ENCODE assay signal across 15 mouse cellular contexts in genomic region chr13:12200372-12200771, GRCm38 (mm10). TPM values are rescaled to one million over a fixed set of nuclear protein-coding genes. Genes with fewer than 3 reads are reported as not detected.
DNase-seq lines count a peak whose midpoint lies in the region; ATAC-seq and TF ChIP-seq lines count a peak whose summit lies in the region.
"Had no signal": no experiment of that assay in that cellular context is flagged by ENCODE, and none has a peak within 500 bp of the region (broad histone marks: within the 10 kb centered on the region; RNA-seq: fewer than 3 reads in every experiment).

No protein-coding gene starts in this region.

- H3K4me2 ChIP-seq in kidney, embryonic 16.5 days (replicated peaks; ENCODE audit: low read depth, low read length) = no peak overlapping the region
- H3K4me2 ChIP-seq in hindbrain, embryonic 14.5 days (replicated peaks) = no peak overlapping the region

- H3K9ac ChIP-seq in kidney, embryonic 16.5 days (replicated peaks; ENCODE audit: low read length) = no peak overlapping the region
- H3K9ac ChIP-seq in hindbrain, embryonic 14.5 days = no peak overlapping the region
- H3K9ac ChIP-seq: liver, embryonic 14.5 days had no signal

- peaks cover 5% of the 10 kb centered on the region; the same call in 1 of the 2 replicates for H3K36me3 ChIP-seq in kidney, adult 2 months (ENCODE audit: control insufficient read depth, insufficient read depth, low read length)
- H3K36me3 ChIP-seq in kidney, embryonic 16.5 days (ENCODE audit: insufficient read depth, low read length) = peaks cover 29% of the 10 kb centered on the region
- H3K36me3 ChIP-seq in hindbrain, embryonic 14.5 days (replicated peaks; ENCODE audit: control insufficient read depth, insufficient read depth) = peaks cover 6% of the 10 kb centered on the region; the same call in 1 of the 2 replicates
- peaks cover 78% of the 10 kb centered on the region for H3K36me3 ChIP-seq in forebrain, embryonic 10.5 days (replicated peaks)

- ATAC-seq in kidney, embryonic 16.5 days (ENCODE audit: low FRiP score, low TSS enrichment) = no peak
- ATAC-seq in megakaryocyte-erythroid progenitor cell, adult 5-6 weeks (replicated peaks; ENCODE audit: low FRiP score, low TSS enrichment, poor library complexity, severe bottlenecking) = peak; percentile 70; the same call in 1 of the 2 replicates
- ATAC-seq in hindbrain, embryonic 14.5 days (ENCODE audit: low FRiP score) = no peak
- ATAC-seq: activated CD4-positive, CD25-positive, alpha-beta regulatory T cell, adult 4 months; hindbrain, embryonic 16.5 days had no signal

- WGBS in kidney, adult 2 months = 70% methylated on average over 5 of the region's 5 CpGs
- 87% methylated on average over 5 of the region's 5 CpGs for WGBS in kidney, embryonic 16.5 days
- WGBS in hindbrain, embryonic 14.5 days = 84% methylated on average over 5 of the region's 5 CpGs
- 88% methylated on average over 5 of the region's 5 CpGs for WGBS in forebrain, embryonic 10.5 days

- DNase-seq in kidney, adult 2 months = peak; percentile 49
- peak; percentile 8 for DNase-seq in adrenal gland, postnatal 25 days
- peak; percentile 20 for DNase-seq in heart, adult 8-10 months (ENCODE audit: low spot score)
- no peak for DNase-seq in hindbrain, embryonic 14.5 days (ENCODE audit: low spot score)
- DNase-seq in forebrain, embryonic 10.5 days (ENCODE audit: extremely low spot score, low spot score) = no peak
- DNase-seq: kidney, postnatal 25 days; thymus, postnatal 4 days had no signal

- no peak for TF ChIP-seq POLR2A in kidney, adult 2 months (IDR thresholded peaks at IDR 0.05; ENCODE audit: low read depth, low read length)

- no peaks in the 10 kb centered on the region for H3K9me3 ChIP-seq in kidney, embryonic 16.5 days (ENCODE audit: low read length)
- H3K9me3 ChIP-seq in hindbrain, embryonic 14.5 days (ENCODE audit: control insufficient read depth, low read length) = no peaks in the 10 kb centered on the region
- H3K9me3 ChIP-seq in forebrain, embryonic 10.5 days = no peaks in the 10 kb centered on the region

- H3K27ac ChIP-seq in kidney, adult 2 months (ENCODE audit: insufficient read depth, low read depth, low read length) = no peak overlapping the region
- H3K27ac ChIP-seq in kidney, embryonic 16.5 days (ENCODE audit: low read length) = no peak overlapping the region
- no peak overlapping the region for H3K27ac ChIP-seq in hindbrain, embryonic 14.5 days
- no peak overlapping the region for H3K27ac ChIP-seq in forebrain, embryonic 10.5 days
- H3K27ac ChIP-seq: liver, embryonic 14.5 days; macrophage had no signal

- no peak overlapping the region for H3K4me3 ChIP-seq in kidney, adult 2 months (ENCODE audit: insufficient read depth, low read depth, low read length)
- H3K4me3 ChIP-seq in kidney, embryonic 16.5 days (ENCODE audit: low read length) = no peak overlapping the region
- H3K4me3 ChIP-seq in hindbrain, embryonic 14.5 days (replicated peaks; ENCODE audit: low read length) = no peak overlapping the region
- no peak overlapping the region for H3K4me3 ChIP-seq in forebrain, embryonic 10.5 days
- H3K4me3 ChIP-seq: erythroblast, embryonic 14.5 days; myocyte had no signal

- no peak for TF ChIP-seq CTCF in kidney, adult 2 months (conservative IDR thresholded peaks at IDR 0.05; ENCODE audit: insufficient read depth, insufficient read length, low read depth, low read length)

- H3K4me1 ChIP-seq in kidney, adult 2 months (ENCODE audit: control insufficient read depth, insufficient read depth, low read length) = no peaks in the 10 kb centered on the region
- no peaks in the 10 kb centered on the region for H3K4me1 ChIP-seq in kidney, embryonic 16.5 days (ENCODE audit: insufficient read depth, low read length)
- H3K4me1 ChIP-seq in hindbrain, embryonic 14.5 days (replicated peaks; ENCODE audit: control insufficient read depth, insufficient read depth, low read length) = no peaks in the 10 kb centered on the region
- H3K4me1 ChIP-seq in forebrain, embryonic 10.5 days = no peaks in the 10 kb centered on the region

- no peaks in the 10 kb centered on the region for H3K27me3 ChIP-seq in kidney, adult 2 months (replicated peaks; ENCODE audit: control insufficient read depth, insufficient read depth, low read length)
- no peaks in the 10 kb centered on the region for H3K27me3 ChIP-seq in kidney, embryonic 16.5 days (ENCODE audit: insufficient read depth, low read length)
- H3K27me3 ChIP-seq in hindbrain, embryonic 14.5 days (ENCODE audit: control insufficient read depth, insufficient read depth, low read length) = no peaks in the 10 kb centered on the region
- H3K27me3 ChIP-seq in forebrain, embryonic 10.5 days (ENCODE audit: poor library complexity, severe bottlenecking) = no peaks in the 10 kb centered on the region

RNA-seq across cellular contexts. Expression of gene Mtr, which starts 57.5 kb away (rescaled TPM):
- 6.6 and 7.4 TPM in 2 replicates for polyA plus RNA-seq in kidney, adult 2 months (2012; rRNA removed)
- 13.4 and 14.3 TPM in 2 replicates for polyA plus RNA-seq in kidney, embryonic 16.5 days (2015; fragmentation: Nextera tagmentation; extraction: Ambion mirVana)
- 21.4 and 26.1 TPM in 2 replicates for total RNA-seq in adrenal gland, postnatal 25 days (2021)
- total RNA-seq in heart, adult 8-10 months (2022) = 100 to 1,000 TPM in 2 of 4 experiments, 10 to 100 TPM in 2; 78.6 to 124 (median 104) TPM
- total RNA-seq in megakaryocyte-erythroid progenitor cell, adult 5-6 weeks (2014; fragmentation: Nextera tagmentation) = 40.7 and 56.0 TPM in 2 replicates
- 44.9 and 48.9 TPM in 2 replicates for total RNA-seq in megakaryocyte-erythroid progenitor cell, adult 5-6 weeks (2017)
- 5.0 and 5.6 TPM in 2 replicates for polyA plus RNA-seq in hindbrain, embryonic 14.5 days (2014; fragmentation: Nextera tagmentation; extraction: Ambion mirVana)
- polyA plus RNA-seq in forebrain, embryonic 10.5 days (2016; fragmentation: Nextera tagmentation; extraction: Ambion mirVana) = 20.5 and 24.8 TPM in 2 replicates

Comparison
In these comparisons a context has a peak if more than half of its experiments do, and no peak if none do; other contexts are left out.
1. DNase-seq: peak in kidney, adult 2 months (single experiment), adrenal gland, postnatal 25 days (single experiment) and heart, adult 8-10 months (single experiment); none in hindbrain, embryonic 14.5 days (single experiment) and forebrain, embryonic 10.5 days (single experiment).